Mouse (Mus musculus): ENCODE measurements around the gene Me1.

The Me1 gene

GRCm38 (mm10) chr9:86534071-86534470 is 161.7 kb downstream of the Me1 start:
- DNase-seq (ENCODE audit: low spot score), result no peak

Measured in spleen, adult 12 weeks (tissue).